Mouse (Mus musculus): ENCODE measurements around the gene Cadm2.

DNA sequence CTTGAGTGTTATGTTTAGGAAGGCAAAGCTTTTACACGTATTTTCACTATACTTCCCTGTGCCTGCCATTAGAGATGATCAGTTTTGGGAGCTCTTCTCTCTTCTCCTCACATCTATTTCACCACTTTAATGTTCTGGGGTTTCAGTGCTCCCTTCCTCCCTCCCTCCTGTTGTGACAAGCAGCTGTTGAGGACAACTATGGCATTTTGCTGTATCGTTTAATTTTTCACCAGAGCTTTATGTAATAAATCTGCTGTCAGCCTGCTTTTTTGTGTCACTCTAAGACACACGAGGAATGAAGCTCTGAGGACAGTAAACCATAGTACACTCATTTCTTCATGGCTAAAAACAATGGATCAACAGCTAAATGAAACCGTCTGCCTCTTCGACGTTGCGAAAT, 633.8 kb downstream of the Cadm2 start:
- TF ChIP-seq CTCF (IDR thresholded peaks at IDR 0.05; ENCODE audit: control insufficient read depth, insufficient read depth, insufficient read length) (no peak), USF1 (IDR thresholded peaks at IDR 0.05; ENCODE audit: low read depth) (no peak)

Measured in C2C12 (cell line).